Mouse (Mus musculus) adrenal gland, adult (tissue): ENCODE measurements around the gene Lrp10.

Experiments used
- DNase-seq, 2 experiments: peaks; one replicate each; pipeline ENCODE4 v3.0.0; 2022 to 2023; ENCODE audit warnings: low spot score in 1 of 2; ENCODE audit not compliant: inconsistent age in 2 of 2

Lrp10 gene

DNA sequence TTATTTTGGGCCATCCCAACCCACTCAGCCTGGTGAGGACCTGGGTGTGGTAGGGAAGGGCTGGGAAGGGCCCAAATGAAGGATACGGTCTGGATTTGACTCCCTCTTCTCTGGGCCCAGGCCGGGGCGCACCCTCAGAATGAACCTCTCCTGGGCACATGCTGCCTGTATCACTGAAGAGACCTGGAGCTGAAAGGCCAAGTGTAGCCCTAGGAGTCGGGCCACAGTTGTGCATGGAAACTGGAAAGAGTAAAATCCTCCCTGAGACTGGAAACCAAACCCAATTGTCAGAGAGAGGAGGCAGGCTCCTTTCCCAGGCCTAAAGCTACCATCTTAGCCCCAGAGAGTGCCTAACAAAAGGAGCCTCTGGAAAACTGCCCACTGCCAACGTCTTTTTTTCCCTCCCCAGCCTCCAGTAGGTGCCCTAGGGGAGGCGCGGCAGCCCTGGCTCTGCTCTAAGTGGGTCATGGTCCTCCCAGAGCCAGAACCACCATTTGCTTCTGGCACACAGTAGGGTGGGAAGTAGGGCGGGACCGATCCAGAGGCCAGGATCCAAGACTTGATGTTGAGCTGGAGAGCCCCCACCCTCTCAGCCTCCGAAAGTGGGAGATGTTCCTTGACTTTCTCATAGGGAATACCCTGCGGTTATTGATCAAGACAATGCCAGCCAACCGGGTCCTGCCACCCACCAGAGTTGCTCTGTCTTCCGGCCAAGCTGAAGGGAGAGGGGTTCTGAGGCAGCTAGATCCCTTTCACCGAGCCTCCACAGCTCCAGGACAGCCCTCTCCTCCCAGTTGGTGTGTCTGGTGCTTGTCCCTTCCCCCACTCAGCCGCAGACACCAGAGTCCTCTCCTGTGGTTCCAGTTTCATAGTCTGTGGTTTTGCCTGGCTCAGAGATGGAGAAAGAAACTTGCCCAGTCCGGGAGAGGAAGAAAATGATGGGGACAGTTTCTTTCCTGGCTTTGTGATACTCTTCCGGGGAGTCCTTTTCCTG, 30.8 kb upstream of the Lrp10 start:
- peak; percentile 59 to 84 for DNase-seq

DNA sequence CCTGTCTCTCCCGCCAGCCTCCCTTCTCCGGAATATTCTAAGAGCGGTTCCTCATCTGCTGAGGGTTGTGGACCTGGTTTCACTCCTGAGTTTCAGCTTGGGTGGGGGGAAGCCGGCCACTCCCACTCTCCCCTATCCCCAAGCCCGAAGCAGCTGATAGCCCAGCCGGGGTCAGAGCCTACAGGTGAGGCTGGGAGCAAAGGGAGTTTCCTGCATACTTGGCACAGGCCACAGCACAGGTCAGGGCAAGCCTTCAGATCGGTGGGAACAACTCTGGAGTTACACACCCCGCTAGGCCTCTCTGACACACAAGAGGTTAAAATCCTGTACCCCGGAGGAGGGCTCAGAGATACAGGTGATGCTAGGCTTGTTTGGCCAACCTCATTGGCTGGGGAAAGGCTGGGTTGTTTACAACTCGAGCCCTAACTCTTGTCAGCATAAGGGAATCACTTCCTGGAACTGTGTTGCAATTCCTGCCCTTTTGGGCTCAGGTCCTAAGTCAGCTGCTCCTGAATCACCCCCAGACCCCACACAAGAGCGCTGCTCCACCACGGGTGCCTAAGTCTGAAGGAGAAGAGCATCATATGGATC, 29.9 kb upstream of the Lrp10 start:
- DNase-seq, result peak in 1 of 2 experiments; percentile 55

DNA sequence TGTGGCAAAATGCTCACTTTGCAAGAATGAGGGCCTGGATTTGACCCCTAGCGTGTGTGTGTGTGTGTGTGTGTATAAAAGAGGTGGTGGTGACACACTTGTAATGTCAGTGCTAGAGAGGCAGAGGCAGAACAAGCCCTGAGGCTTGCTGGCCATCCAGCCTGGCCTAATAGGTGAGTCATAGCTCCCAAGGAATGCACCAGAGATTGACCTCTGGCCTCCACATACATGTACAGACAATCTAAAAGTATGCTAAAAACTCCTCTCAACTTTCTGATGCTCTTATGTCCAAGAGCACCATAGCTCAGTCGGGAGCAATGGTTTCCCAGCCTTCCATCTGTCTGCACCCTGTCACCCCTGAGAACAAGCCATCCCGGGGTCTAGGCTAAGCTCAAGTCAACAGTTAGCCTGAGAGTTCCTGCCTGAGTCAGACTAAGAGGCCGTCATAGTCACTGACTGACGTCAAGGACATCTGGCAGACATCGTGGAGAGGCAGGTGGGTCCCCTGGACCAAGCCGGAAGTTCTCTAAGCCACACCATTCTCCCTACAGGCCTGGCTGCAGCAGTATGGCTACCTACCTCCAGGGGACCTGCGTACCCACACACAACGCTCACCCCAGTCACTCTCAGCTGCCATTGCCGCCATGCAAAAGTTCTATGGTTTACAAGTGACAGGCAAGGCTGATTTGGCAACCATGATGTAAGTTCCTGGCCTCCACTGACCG, 28.6 kb upstream of the Lrp10 start:
- peak in 1 of 2 experiments; percentile 80 for DNase-seq

DNA sequence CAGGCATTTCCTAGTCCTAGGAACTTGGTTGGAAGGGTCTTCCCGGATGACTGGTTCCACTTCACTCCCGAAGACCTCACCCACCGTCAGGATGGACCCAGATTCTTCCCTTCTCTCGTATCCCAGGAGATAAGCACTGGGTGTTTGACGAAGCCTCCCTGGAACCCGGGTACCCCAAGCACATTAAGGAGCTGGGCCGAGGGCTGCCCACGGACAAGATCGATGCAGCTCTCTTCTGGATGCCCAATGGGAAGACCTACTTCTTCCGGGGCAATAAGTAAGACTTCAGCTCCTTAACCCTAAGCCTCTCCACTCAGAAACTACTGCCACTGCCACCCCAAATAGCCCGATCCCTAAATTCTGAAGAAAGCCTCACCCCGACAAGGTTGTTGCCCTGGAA, 24.8 kb upstream of the Lrp10 start:
- no peak for DNase-seq

DNA sequence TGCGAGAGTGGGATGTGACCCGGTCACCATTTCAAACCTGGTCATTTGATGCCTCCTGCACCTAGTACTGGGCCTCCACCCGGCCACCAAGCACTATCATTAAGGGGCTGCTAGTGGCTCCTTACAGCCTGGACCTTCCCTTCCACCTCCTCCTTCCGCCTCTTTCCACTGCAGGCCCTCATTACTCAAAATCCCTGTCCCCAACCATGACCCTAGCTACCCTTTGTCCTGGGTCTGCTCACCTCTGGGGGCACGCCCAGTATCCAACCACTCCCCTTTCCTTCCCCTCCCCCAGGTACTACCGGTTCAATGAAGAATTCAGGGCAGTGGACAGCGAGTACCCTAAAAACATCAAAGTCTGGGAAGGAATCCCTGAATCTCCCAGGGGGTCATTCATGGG, 24.3 kb upstream of the Lrp10 start:
- DNase-seq, result no peak

DNA sequence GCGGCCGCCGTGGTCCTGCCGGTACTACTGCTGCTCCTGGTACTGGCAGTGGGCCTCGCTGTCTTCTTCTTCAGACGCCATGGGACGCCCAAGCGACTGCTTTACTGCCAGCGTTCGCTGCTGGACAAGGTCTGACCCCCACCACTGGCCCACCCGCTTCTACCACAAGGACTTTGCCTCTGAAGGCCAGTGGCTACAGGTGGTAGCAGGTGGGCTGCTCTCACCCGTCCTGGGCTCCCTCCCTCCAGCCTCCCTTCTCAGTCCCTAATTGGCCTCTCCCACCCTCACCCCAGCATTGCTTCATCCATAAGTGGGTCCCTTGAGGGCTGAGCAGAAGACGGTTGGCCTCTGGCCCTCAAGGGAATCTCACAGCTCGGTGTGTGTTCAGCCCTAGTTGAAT, 23.4 kb upstream of the Lrp10 start:
- DNase-seq, result no peak

DNA sequence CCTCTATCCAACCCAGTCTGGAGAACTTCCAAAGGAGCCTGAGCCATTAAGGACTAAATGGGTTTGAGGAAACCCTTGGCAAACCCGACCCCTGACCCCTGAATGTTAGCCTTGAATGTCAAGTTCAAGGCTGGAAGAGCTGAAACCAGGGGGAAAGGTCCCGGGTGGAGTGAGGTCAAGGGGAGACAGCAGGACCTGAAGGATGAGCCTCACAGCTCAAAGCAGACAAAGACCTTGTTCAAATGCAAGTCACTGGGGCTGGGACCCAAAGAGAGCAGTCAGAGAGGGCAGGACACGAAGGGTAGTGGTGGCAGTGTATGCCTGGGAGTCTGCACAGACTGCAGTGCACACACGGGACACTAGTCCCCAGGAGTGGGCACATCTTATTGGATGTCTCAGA, 22.6 kb upstream of the Lrp10 start:
- no peak for DNase-seq

DNA sequence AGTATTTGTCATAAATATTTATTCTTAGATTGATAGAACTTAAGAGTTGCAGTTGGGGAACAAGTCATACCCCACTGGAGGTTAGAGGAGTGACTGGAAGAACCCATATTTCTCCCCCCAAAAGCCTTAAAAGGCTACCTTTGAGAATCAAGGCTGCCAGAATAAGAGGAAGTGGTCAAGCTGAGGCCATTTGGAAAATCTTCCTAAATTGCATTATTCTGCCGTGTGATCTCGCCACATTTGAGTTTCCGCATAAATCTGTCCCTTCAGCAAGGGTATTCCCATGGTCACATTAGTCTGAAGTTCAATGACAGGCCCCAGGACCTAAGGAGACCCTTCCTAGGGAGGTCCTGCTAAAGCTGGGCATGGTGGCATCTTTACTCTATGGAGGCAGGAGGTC, 21.4 kb upstream of the Lrp10 start:
- no peak for DNase-seq

DNA sequence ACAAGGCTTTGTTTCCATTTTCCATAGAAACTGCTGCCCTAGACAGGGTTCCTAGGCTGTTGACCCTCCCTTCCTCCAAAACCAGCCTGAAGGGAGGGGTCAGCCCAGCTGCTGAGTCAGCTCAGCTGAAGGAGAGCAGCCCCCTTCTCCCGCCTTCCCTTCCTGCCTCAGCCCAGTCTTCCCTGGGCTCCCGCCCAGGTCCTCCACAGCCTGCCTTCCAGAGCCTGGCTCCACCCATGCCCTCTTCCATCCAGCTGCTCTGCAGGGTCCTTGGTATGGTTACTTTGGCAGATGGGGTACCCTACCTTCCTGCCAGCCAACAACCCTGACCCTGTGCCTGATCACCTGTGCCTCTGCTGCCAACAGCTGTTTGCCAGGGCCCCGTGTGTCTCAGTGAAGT, 20.7 kb upstream of the Lrp10 start:
- DNase-seq, result no peak

DNA sequence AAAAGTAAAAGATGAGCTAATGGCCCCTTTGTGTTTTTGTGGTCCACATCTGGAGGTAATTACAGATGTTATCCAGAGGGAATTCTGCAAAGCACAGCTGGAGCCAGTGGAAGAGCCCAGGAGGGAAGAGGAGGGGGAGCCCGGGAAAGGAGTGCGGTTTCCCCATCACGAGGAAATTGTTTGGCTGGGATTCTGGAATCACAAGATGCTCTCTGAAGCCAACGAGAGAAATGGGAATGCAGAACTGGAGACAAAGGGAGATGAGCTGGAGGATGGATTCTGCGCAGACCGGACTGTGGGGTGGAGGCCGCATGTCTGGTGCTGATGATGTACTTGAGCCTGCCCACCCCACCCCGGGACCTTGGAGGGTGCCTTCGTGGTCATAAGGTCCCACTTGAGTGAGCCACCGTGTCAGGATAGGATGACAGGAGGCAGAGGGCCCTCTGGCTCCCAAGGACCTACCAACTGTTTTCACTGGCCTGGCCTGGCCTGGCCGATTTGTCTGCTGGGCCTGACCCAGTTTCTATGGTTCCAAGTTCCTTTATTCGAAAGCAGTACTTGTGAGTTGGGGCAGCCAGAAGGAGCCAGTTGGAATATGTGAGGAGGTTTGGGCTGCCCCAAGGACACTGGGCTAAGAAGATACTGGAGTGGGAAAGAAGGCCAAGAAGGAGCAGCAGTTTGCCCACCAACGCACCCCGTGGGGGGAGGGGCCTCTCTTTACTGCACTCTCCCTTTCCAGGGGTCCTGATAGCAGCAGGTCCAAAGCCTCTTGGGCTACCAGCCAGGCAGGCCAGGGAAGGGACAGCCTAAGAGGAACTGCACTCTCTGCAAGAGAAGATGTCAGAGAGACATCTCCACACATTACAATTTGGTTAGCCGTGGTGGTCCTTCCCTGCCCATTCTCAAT, 20.0 kb upstream of the Lrp10 start:
- no peak for DNase-seq

DNA sequence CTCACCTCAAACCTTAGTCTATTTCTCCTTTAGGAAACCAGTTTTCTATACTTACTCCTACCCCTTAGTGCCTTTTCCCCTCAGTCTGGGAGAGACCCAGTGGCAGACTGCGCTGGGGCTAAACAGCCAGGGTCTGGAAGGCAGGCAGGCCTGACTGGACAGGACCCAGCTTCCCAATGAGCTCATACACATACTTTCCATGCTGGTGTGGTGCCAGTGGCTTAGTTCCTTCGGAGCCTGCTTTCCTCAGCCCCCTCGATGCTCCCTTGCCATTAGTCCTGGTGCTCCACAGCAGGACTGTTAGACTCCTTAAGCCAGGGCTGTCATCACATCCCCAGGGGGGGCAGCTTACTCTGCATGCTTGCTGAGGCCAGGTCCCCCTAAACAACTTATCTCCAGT, 18.5 kb upstream of the Lrp10 start:
- no peak for DNase-seq

DNA sequence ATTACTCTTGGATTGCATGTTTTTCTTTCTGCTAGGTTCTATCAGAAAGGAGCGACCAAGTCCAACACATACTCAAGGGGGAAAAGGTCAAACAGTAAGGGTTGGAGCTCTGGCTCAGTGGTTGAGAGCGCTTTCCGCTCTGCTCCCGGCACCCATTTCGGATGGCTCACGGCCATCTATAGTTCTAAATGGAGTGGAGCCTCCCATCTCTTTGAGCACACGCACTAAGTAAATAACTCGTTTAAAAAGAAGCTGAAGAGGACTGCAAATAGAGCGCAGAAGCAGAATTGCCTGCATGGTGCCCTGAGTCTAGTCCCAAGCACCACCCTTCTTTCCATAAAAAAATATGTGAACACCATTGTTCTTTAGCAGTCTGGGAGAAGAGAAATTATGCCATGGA, 10.4 kb upstream of the Lrp10 start:
- DNase-seq, result no peak

DNA sequence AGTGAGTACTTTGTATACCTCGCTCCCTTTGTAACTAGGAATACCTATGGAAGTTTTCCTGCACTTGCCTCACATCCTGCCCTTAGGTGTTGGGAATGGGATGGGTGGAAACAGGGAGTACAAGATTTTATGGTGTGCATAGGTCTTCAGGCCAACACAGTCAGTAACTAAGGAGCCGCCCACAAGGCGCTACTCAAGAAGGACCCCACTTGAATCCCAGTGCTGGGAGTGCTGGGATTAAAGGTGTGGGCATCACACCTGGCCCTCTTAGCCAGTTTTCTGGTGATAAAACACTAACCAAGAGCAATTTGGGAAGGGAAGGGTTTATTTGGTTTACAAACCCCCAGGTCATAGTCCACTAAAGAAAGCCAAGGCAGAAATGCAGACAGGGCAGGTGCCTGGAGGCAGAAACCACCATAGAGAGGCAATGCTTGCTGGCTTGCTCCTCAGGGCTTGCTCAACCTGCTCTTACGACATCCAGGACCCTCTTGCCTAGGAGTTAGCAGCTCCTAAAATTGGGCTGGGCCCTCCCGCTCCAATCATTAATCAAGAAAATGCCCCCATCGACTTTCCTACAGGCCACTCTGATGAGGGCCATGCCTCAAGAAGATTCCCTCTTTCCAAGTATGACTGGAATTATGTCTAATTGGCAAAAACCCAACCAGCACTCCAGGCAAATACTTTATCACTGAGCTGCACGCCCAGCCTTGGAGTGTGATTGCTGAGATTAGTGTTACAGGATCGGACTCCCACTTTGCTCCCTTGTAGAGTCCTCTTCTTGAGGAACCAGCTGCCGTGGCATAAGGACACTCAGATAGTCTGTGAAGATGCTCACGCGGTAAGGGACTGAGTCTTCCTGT, 9.0 kb upstream of the Lrp10 start:
- peak in 1 of 2 experiments; percentile 19 for DNase-seq

DNA sequence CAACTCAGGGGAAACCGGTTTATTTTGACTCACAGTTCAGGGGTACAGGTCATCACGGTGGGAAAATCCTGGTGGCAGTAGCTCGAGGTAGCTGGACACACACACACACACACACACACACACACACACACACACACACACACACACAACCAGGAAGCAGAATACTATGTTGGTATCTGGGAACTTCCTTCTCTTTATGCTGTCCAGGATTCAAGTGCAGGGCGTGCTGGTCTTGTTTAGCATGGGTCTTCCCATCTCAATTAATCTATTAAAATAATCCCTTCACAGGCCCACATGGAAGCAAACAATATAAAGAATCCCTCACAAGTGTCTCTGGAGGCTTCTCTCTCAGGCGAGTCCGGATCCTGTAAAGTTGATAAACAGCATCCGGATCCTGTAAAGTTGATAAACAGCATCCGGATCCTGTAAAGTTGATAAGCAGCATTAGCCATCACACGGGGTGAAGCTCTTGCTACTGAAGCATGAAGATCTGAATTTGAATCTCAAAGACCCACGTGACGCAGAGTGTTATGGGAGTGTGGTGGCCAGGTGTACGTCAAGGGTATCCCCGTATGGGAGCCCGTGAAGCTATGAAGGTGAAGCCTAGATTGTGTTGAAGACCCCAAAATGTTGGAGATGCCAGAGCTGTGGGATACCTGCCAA, 5.9 kb upstream of the Lrp10 start:
- peak in 1 of 2 experiments; percentile 17 for DNase-seq

DNA sequence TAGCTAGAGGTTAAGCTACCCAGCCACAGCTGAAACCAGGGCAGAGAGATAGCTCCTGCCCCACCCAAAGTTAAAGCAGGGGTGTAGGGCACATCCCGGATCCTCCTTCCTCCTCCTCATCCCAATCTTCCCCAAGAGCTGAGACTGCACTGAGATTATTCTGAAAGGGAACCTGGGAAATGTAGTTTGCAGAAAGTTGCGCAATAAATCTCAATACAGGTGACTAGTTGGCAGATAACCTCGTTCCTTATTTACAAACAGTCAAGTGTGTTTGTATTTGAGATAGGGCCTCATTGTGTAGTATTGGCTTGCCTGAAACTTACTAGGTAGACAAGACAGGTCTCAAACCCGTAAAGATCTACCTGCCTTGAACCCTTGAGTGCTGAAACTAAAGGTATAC, 1.8 kb upstream of the Lrp10 start:
- no peak for DNase-seq

DNA sequence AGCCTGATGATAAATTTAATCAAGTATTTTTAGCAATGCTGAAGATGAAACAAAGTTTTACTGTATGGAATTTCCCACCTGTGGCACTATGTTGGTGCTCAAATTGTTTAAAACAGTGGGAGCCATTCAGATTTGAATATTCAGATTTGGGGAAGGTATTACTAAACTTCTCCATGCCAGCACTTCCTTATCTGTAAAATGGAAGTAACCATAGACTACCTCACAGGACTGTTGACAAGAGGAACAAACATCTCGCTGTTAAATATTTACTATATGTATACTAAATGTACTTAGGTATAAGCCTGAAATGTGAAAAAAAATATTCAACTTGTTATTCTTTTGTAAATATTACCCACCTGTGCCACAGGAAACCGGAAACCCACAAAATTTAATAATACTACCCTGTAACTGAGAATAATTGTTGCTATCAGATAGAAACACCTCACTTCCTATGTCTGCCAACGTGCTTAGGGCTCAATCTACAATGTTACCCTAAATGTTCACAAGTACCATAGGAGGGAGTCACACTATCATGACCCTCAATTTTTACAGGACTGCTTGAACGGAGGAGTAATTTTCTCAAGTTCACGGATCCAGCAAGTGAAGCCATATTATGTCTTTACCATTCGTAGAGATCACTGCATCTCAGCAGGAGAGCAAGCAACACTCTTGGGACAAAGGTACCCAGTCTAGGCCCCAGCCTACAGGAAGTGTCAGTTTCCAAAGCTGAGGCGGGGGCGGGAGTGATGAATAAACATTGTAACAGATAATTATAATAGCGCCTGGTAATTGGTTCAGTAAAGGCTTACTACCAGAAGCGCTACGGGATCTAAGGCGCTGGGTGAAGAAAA, 604 bp upstream of the Lrp10 start:
- DNase-seq, result peak in 1 of 2 experiments; percentile 19

DNA sequence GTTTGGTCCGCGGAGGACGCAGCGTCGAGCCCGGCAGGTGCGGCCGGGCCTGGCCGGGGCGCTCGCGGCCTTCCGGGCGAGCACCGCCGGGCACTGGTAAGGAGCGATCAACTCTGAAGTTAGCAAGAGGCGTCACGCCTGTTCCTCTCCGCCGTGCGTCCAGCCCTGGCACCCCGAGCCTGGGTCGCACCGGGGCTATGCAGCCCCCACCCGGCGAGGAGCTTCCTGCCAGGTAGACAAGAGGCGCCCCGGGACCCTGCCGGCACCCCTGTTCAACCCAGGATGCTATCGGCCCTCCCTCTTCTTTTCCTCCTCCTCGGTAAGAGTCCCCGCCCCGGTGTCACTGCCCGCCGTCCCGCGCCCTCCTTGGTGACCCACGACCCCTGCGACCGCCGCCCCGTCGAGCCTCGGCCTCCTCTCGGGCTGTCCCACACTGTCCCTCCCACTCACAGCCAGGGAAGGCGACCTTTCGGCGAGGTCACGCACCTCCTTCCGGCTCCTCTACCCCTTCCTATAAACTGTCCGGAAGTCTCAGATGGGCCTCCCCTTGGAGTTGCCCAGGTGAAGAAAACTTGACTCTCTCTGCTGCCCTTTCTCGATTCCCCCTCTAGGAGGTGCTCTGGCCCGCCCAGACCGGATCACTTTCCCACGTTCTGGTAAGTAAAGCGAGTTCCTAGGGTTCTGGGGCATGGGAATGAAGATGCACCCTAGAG, 512 bp downstream of the Lrp10 start:
- DNase-seq, result peak; percentile 82 to 94

DNA sequence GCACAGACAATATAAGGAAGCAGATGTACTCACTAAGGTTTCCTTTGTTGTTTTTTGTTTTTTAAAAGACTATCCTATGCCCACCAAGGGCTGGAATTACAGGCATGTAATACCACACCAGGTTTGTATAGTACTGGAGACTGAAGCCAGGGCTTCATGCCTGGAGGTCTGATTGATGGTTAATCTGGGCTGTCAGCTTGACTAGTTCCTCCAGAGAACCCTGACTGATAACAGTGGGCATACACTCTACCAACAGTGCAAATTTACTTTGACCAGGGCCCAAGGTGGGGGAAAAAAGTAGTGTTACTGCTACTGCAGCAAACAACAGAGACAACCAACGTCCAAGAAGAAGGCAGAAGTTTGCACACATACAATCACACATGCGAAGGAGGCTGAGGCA, 7.5 kb downstream of the Lrp10 start:
- DNase-seq, result no peak
